Mouse (Mus musculus) erythroblast, embryonic 14.5 days (primary cell): Measurements from ENCODE around the gene Ubl3. TPM values are rescaled to one million over a fixed set of nuclear protein-coding genes. Genes with fewer than 3 reads are reported as not detected.

Experiments used
- H3K27me3 ChIP-seq: 2 replicates; pipeline ENCODE4 v1.6.1; 2012; ENCODE audit warnings: inconsistent platforms; ENCODE audit not compliant: control insufficient read depth
- H3K36me3 ChIP-seq: 2 replicates; pipeline ENCODE4 v1.6.1; 2012; ENCODE audit warnings: mild to moderate bottlenecking, inconsistent platforms; ENCODE audit not compliant: control insufficient read depth
- H3K4me1 ChIP-seq: 2 replicates; pipeline ENCODE4 v1.6.1; 2012; ENCODE audit warnings: inconsistent platforms; ENCODE audit not compliant: control insufficient read depth
- H3K4me3 ChIP-seq: replicated peaks from 2 replicates; pipeline ENCODE3; 2012; ENCODE audit warnings: moderate library complexity, mild to moderate bottlenecking, inconsistent platforms
- H3K9me3 ChIP-seq: 2 replicates; pipeline ENCODE4 v1.6.1; 2012; ENCODE audit warnings: low read length, inconsistent platforms, mixed read lengths; ENCODE audit not compliant: control insufficient read depth
- GATA1 ChIP-seq: IDR thresholded peaks from 2 replicates; pipeline ENCODE4 v1.6.1; 2012; ENCODE audit warnings: low read length, inconsistent platforms, mixed read lengths
- TAL1 ChIP-seq: IDR thresholded peaks from 3 replicates; pipeline ENCODE4 v1.6.1; 2012; ENCODE audit warnings: low read length, inconsistent platforms, mixed read lengths
- polyA plus RNA-seq: library from polyadenylated mRNA; stranded (reverse); fragments of >175 nt; gene quantifications from 2 replicates; pipeline ENCODE4 v1.2.3, GENCODE M21; 2012

Gene Ubl3
- polyA plus RNA-seq = 0.23 and 0.42 TPM in 2 replicates

DNA sequence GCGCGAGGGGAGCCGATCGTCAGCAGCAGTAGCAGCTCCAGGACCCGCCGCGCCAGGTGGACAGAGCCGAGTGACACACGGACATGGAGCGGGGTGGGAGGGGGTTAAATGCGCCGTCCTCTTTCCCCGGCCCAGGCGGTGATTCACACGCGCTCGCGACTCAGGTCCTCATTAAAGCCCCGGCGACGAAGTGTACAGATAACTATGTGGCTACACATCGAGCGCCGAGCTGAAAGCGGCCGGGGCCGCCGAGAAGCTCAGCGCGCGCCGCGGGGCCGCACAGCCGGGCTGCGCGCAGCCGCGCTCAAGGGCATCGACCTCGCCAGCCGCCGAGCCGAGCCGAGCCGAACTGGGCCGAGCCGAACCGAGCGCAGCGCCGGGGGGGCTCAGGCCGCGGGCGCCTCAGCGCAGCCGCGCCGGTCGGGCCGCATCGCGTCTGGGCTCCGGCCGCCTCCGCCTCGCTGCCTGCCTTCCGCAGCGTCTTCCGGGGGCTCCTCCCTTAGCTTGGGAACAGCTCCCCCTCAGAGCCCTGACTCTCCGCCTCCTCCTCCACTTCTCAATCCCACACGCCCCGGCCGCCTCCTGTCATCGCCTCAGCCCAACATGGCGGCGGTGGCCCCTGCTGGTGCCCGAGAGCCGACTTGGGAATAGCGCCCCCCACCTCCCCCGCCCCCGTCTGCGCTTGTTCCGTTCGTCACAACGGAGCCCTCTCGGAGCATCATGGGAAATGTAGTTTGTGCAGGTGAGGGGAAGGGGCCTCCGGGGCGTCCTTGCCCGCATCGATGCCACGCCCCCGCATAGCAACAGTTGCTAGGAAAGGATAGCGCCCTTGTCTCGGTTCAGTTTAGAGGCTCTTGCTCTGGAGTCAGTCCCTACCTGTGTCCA is at the start of gene Ubl3:
Ubl3 (minus strand) TSS at position 603 of the 885 bp plus-strand sequence.
- no peaks in the 10 kb centered on the region for H3K36me3 ChIP-seq
- TF ChIP-seq TAL1 = no peak
- no peak for TF ChIP-seq GATA1
- peaks cover 35% of the 10 kb centered on the region for H3K4me1 ChIP-seq
- H3K4me3 ChIP-seq = peak within 1 kb of the TSS; percentile 71
- no peaks in the 10 kb centered on the region for H3K9me3 ChIP-seq
- peaks cover 63% of the 10 kb centered on the region for H3K27me3 ChIP-seq

DNA sequence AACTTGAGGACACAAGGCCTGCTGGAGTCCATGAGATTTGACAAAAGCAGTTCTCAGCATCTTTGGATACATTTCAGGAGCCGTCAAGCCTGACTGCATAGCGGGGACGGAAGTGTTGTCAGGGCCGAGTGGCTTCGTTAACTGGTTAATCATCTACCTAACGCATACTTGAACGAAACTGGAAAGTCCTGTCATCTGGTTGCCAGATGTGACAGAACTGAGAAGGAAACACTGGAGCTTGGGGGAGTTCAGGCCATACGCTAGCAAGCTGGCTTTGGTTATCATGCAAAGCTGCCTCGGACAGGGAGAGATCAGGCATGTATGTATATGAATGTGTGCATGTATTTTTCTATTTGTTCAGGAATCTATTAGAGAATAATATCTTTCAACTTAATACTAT is 45.8 kb upstream of the Ubl3 start:
- TF ChIP-seq GATA1 = no peak
- TF ChIP-seq TAL1 = no peak
- Histone ChIP-seq H3K4me3 (no peak overlapping the region), H3K27me3 (no peaks in the 10 kb centered on the region), H3K4me1 (no peaks in the 10 kb centered on the region), H3K9me3 (no peaks in the 10 kb centered on the region; the same call in 1 of the 2 replicates), H3K36me3 (no peaks in the 10 kb centered on the region)

DNA sequence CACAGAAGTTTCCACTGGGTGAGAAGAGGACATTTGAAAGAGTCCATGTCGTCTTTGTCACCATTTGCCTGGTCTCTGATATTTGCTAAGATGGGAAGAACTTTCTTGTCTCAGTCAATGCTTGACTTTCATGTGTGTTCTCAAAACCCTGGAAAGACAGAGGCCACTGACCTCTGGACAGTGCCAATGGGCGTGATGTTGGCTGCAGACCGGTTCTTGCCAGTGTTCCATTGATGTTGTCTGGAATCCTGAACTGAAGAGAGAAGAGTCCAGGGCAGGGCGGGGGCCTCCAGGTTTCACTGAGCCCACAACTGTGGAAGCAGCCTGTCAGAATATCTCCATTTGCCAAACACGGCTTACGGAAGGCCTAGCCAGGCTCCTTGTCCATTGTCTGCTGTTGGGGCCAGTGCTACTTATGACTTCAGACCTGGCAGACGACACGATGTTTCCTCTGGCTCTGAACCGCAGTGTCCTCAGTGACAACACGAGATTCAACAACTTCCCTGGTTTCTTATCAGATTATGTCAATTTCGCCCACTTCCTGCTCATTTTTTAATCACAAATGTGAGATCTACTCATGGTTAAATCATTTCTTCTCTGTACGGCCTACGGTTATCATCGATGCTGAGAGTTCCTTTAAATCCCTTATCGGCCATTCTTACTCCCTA is 43.6 kb upstream of the Ubl3 start:
- Histone ChIP-seq H3K4me3 (no peak overlapping the region), H3K9me3 (no peaks in the 10 kb centered on the region), H3K36me3 (no peaks in the 10 kb centered on the region), H3K4me1 (no peaks in the 10 kb centered on the region), H3K27me3 (no peaks in the 10 kb centered on the region)
- TF ChIP-seq TAL1 (no peak), GATA1 (no peak)

DNA sequence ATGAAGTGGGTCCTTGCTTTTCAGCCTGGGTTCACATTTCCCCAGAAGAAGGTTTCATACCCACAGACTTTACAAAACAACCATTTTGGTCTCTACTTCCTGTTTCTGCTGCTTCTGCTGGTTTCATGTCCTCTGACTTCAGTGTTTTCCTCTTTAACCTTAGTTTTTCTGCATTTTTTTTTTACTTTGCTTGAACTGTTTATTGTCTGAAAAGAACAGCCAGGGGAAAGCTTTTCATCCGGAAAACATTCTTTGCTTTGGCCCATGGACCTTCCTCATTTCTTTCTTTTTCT is 42.8 kb upstream of the Ubl3 start:
- Histone ChIP-seq H3K4me3 (no peak overlapping the region), H3K27me3 (no peaks in the 10 kb centered on the region), H3K4me1 (no peaks in the 10 kb centered on the region), H3K36me3 (no peaks in the 10 kb centered on the region), H3K9me3 (no peaks in the 10 kb centered on the region)
- no peak for TF ChIP-seq TAL1
- no peak for TF ChIP-seq GATA1

DNA sequence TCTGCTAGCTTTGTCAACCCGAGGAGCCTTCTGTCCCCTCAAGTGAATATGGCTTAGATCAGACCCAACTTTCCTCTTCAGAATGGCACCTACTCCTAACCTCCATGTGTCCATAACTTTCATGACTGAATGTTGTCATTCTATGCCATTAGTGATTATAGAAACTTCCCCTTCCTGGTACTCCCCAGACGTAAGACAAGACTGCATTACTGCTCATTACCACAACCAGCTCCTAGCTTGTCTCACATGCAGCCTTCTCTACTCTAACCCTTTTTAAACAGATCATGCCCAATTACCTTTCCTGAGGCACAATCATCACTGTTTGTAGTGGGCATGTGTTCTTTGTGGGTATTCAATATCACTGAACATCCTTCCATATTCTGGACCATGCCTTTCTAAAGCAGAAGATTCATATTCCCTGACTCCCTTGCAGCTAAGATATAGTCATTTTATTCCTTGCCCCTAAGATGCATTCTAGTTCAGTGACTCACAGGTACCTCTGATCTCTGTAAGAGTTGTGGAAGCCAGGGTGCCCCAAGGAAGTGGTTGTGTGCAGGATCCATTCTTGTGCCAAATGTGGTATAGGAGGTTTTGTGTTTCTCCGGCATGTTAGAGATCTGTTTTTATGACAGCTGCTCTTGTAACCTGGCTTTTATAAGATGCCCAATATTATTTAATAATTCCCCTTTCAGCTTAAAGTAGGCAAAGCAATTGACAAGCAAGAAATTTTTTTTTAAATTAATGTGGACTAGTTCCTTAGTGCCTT is 42.3 kb upstream of the Ubl3 start:
- no peaks in the 10 kb centered on the region for H3K9me3 ChIP-seq
- no peaks in the 10 kb centered on the region for H3K27me3 ChIP-seq
- H3K4me1 ChIP-seq = no peaks in the 10 kb centered on the region
- no peaks in the 10 kb centered on the region for H3K36me3 ChIP-seq
- no peak overlapping the region for H3K4me3 ChIP-seq
- TF ChIP-seq TAL1 (no peak), GATA1 (no peak)

DNA sequence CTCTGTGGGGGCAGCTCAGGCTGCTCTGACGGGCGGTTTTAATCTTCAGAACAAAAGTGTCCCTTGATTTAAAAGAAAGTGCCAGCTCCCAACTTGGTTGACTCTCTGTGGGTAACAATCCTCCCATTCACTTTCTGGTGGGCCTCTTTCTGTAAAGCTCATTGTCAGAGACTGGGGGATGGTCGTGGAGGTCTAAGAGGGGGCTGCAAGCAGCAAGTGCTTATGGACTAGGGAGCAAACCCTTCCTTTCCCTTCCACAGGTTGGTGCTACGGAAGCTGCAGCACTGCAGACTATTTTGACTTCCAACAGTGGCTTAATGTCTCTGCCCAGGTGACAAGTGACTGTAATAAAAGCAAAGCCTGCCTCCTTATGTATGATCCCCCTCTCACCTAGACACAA is 41.0 kb upstream of the Ubl3 start:
- Histone ChIP-seq H3K4me1 (no peaks in the 10 kb centered on the region), H3K4me3 (no peak overlapping the region), H3K36me3 (no peaks in the 10 kb centered on the region), H3K9me3 (no peaks in the 10 kb centered on the region), H3K27me3 (no peaks in the 10 kb centered on the region)
- TF ChIP-seq GATA1 (no peak), TAL1 (no peak)

DNA sequence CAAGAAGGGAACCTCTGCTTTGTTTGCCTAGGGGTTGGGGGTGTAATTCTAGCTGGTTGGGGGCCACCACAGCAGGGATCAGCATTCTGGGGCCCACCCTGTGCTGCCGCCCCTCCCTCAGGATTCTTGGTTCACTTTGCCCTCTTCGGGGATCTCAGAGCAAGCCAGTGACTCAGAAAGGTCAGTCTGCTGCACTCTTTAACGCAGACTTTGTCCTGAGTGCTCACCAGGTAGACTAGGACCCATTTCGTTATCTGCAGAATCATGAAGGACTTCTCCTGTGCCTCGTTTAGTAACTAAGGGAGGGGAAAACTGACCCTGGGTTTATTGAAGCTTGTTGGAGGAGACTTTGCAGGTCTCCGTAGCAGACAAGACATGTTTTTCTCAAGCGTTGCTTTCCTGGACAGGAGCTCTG is 38.9 kb upstream of the Ubl3 start:
- Histone ChIP-seq H3K4me3 (no peak overlapping the region), H3K27me3 (no peaks in the 10 kb centered on the region), H3K4me1 (no peaks in the 10 kb centered on the region), H3K9me3 (no peaks in the 10 kb centered on the region), H3K36me3 (no peaks in the 10 kb centered on the region)
- TF ChIP-seq TAL1 (no peak), GATA1 (no peak)

DNA sequence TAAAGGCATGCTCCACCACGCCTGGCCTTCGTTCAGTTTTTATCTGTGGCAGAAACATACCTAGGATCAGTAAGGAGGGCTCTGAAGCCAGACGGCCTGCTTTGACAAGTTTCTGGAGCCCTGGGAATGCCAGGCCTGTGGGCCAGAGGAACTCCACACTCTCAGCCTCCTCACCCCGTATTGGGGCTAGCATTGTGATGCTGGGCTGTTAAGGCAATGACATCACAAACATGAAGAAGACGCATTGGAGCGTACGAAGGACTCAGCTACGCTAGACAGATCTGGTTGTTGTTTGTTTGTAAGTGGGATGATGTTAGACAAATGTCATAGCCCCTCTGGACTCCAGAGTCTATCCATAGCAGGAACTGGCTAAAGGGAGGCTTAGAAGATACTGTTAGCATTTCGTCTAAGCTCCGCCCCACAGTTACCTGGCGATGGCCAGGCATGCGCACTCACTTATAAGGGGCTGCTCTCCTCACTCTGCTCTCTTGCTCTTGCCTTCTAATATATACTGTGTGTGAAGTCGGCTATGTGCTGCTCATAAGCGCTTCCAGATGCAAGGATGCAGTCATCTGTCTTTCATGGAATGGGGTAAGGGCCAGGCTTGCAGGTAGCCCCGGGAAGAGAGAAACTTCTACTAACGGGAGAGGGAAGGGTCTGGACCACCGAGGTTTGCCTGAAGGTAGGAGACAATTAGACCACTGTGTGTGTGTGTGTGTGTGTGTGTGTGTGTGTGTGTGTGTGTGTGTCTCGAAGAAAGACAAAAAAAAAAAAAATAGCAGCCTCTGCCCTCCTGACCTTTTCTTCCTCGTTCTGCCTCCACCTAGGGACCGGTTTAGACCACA is 38.2 kb upstream of the Ubl3 start:
- no peak overlapping the region for H3K4me3 ChIP-seq
- H3K9me3 ChIP-seq = no peaks in the 10 kb centered on the region
- no peaks in the 10 kb centered on the region for H3K4me1 ChIP-seq
- H3K36me3 ChIP-seq = no peaks in the 10 kb centered on the region
- H3K27me3 ChIP-seq = no peaks in the 10 kb centered on the region
- TF ChIP-seq TAL1 (no peak), GATA1 (no peak)

DNA sequence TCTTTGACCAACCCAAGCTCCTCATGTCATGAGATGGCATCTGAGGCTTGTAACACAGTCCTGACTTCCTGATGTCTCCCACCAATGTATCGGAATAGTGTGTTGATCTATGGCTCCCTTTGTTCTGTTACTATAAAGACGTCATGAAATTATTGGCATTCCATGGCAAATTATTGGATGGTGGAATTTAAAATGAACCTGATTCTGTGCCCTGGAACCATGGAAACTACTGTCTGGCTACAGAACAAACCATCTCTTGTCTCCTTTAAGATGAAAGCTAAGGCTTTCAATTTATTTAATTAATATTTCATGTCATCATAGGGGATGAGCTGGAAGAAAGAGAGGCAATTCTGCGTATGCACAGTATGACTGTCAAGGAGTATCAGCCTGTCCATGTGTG is 36.4 kb upstream of the Ubl3 start:
- Histone ChIP-seq H3K4me3 (no peak overlapping the region), H3K27me3 (no peaks in the 10 kb centered on the region), H3K36me3 (no peaks in the 10 kb centered on the region), H3K4me1 (no peaks in the 10 kb centered on the region), H3K9me3 (peaks cover 4% of the 10 kb centered on the region; the same call in 1 of the 2 replicates)
- TF ChIP-seq TAL1 = no peak
- TF ChIP-seq GATA1 = no peak
